Mouse (Mus musculus) myocyte (in vitro differentiated cells): ENCODE results near the gene Siva1. TPM values are rescaled to one million over a fixed set of nuclear protein-coding genes. Genes with fewer than 3 reads are reported as not detected.
A peak's percentile ranks its signal among the peaks of the same experiment; 100 is the strongest.

ENCODE experiments used
- H3K27me3 ChIP-seq: one replicate; pipeline ENCODE4 v1.6.1; 2011; ENCODE audit not compliant: control insufficient read depth, insufficient read depth, insufficient read length
- H3K36me3 ChIP-seq: one replicate; pipeline ENCODE4 v1.6.1; 2011; ENCODE audit not compliant: control insufficient read depth, insufficient read depth
- H3K4me2 ChIP-seq: one replicate; pipeline ENCODE4 v1.6.1; 2011; ENCODE audit warnings: low read depth, control low read depth
- H3K4me3 ChIP-seq: one replicate; pipeline ENCODE4 v1.5.1; 2011; ENCODE audit warnings: mild to moderate bottlenecking, control low read depth, moderate library complexity
- H3K79me2 ChIP-seq: one replicate; pipeline ENCODE4 v1.6.1; 2011; ENCODE audit not compliant: control insufficient read depth, insufficient read depth
- H3ac ChIP-seq: one replicate; pipeline ENCODE4 v1.6.1; 2011; ENCODE audit not compliant: control insufficient read depth, insufficient read length
- CEBPB ChIP-seq: IDR thresholded peaks from 2 replicates; pipeline ENCODE4 v1.6.1; 2011; ENCODE audit warnings: mild to moderate bottlenecking, moderate library complexity; ENCODE audit not compliant: poor library complexity, insufficient read depth, severe bottlenecking
- E2F4 ChIP-seq: IDR thresholded peaks from one replicate; pipeline ENCODE4 v1.6.1; 2011; ENCODE audit warnings: mild to moderate bottlenecking, control low read depth, moderate library complexity; ENCODE audit not compliant: insufficient read depth
- MAX ChIP-seq: IDR thresholded peaks from one replicate; pipeline ENCODE4 v1.6.1; 2011; ENCODE audit warnings: low read depth, mild to moderate bottlenecking, control low read depth
- MYOD1 ChIP-seq, 3 experiments: IDR thresholded peaks; one replicate each; pipeline ENCODE4 v1.6.1; 2011; ENCODE audit warnings: control low read depth in 2 of 3, low read depth in 2 of 3, mild to moderate bottlenecking in 2 of 3, moderate library complexity in 1 of 3; ENCODE audit not compliant: insufficient read length in 2 of 3, control insufficient read depth in 1 of 3
- MYOG ChIP-seq, 3 experiments: IDR thresholded peaks; one replicate each; pipeline ENCODE4 v1.6.1; 2011; ENCODE audit warnings: control low read depth in 2 of 3, low read depth in 2 of 3, mild to moderate bottlenecking in 2 of 3; ENCODE audit not compliant: insufficient read length in 2 of 3, control insufficient read depth in 1 of 3, insufficient read depth in 1 of 3
- POLR2A ChIP-seq: IDR thresholded peaks from one replicate; pipeline ENCODE4 v1.6.1; 2011; ENCODE audit warnings: low read depth, mild to moderate bottlenecking, control low read depth, moderate library complexity; ENCODE audit not compliant: insufficient read length
- POLR2AphosphoS2 ChIP-seq: IDR thresholded peaks from one replicate; pipeline ENCODE4 v1.6.1; 2011; ENCODE audit warnings: low read depth, control low read depth; ENCODE audit not compliant: insufficient read length
- REST ChIP-seq: IDR thresholded peaks from one replicate; pipeline ENCODE4 v1.6.1; 2011; ENCODE audit warnings: mild to moderate bottlenecking, control low read depth, moderate library complexity; ENCODE audit not compliant: insufficient read depth, insufficient read length
- SRF ChIP-seq: IDR thresholded peaks from one replicate; pipeline ENCODE4 v1.6.1; 2011; ENCODE audit warnings: low read depth; ENCODE audit not compliant: control insufficient read depth, insufficient read length
- TCF12 ChIP-seq: IDR thresholded peaks from one replicate; pipeline ENCODE4 v1.6.1; 2011; ENCODE audit warnings: mild to moderate bottlenecking, control low read depth; ENCODE audit not compliant: poor library complexity, insufficient read depth, severe bottlenecking
- TCF3 ChIP-seq: IDR thresholded peaks from one replicate; pipeline ENCODE4 v1.6.1; 2011; ENCODE audit warnings: low read depth, control low read depth; ENCODE audit not compliant: insufficient read length
- USF1 ChIP-seq: IDR thresholded peaks from one replicate; pipeline ENCODE4 v1.6.1; 2011; ENCODE audit warnings: low read depth, mild to moderate bottlenecking, control low read depth, moderate library complexity
- polyA plus RNA-seq: library from polyadenylated mRNA; unstranded; fragments of >200 nt; fragmentation: generic; extraction: Trizol; gene quantifications from one replicate; pipeline ENCODE4 v1.2.1, GENCODE M21; 2012; ENCODE audit warnings: missing spikeins

Siva1 gene
- polyA plus RNA-seq, 1 experiment: 85.6 TPM

DNA sequence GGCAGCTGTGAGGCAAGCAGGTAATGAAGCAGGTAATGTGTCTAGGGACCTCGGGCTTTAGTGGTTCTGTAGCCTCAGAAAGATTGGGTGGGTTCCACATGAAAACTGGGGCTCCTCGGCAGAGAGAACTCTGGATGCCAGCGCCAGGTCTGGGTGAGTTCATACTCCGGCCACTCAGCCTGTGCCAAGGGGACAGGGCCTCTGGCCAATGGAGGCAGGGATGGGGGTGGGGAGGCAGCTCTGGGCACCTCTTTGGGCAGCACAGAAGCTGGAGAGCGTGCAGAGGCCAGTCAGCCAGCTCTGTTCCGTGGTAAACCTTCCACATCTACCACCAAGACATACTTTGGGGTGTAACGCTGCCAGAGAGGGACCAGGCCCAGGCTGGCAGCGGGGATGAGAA lies 46.9 kb upstream of the Siva1 start:
- Histone ChIP-seq H3K79me2 (peaks cover 65% of the 10 kb centered on the region), H3ac (no peak overlapping the region), H3K4me3 (no peak overlapping the region), H3K27me3 (no peaks in the 10 kb centered on the region), H3K4me2 (no peak overlapping the region), H3K36me3 (no peaks in the 10 kb centered on the region)
- no peak for TF ChIP-seq POLR2AphosphoS2
- TF ChIP-seq MAX: no peak
- TF ChIP-seq TCF12: no peak
- no peak for TF ChIP-seq CEBPB
- TF ChIP-seq POLR2A: no peak
- no peak for TF ChIP-seq MYOG (IDR thresholded peaks at IDR 0.05; ENCODE audit: control insufficient read depth in 1 of 3, insufficient read depth in 1 of 3, insufficient read length in 2 of 3, low read depth in 2 of 3)
- TF ChIP-seq SRF: no peak
- no peak for TF ChIP-seq TCF3
- TF ChIP-seq E2F4: no peak
- TF ChIP-seq USF1: no peak
- TF ChIP-seq MYOD1 (IDR thresholded peaks at IDR 0.05; ENCODE audit: control insufficient read depth in 1 of 3, insufficient read length in 2 of 3, low read depth in 2 of 3): no peak
- TF ChIP-seq REST: no peak

DNA sequence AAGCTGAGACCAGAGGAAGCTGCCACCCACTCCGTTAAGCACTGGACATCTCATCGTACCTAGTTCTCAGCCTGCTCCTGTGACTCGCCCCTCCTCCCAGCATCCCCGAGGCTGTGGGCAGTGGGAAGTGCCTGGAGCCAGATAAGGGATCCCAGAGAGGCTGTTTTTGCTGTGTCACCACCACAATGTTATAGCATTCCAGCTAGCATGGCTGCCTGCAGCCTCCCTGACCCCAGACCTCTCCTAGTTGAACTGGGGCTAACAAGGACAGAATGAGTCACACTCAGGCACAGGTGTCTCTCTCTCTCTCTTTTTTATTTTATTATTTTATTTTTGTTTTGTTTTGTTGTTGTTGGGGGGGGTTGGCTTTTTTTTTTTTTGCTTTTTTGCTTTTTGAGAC lies 45.3 kb upstream of the Siva1 start:
- no peak overlapping the region for H3K4me3 ChIP-seq
- TF ChIP-seq REST: no peak
- TF ChIP-seq POLR2AphosphoS2: peak; percentile 4
- TF ChIP-seq MYOD1 (IDR thresholded peaks at IDR 0.05; ENCODE audit: control insufficient read depth in 1 of 3, insufficient read length in 2 of 3, low read depth in 2 of 3): no peak
- peaks cover 3% of the 10 kb centered on the region for H3K36me3 ChIP-seq
- H3K27me3 ChIP-seq: no peaks in the 10 kb centered on the region
- peaks cover 53% of the 10 kb centered on the region for H3K79me2 ChIP-seq
- no peak overlapping the region for H3ac ChIP-seq
- peak overlapping the region; percentile 18 for H3K4me2 ChIP-seq

DNA sequence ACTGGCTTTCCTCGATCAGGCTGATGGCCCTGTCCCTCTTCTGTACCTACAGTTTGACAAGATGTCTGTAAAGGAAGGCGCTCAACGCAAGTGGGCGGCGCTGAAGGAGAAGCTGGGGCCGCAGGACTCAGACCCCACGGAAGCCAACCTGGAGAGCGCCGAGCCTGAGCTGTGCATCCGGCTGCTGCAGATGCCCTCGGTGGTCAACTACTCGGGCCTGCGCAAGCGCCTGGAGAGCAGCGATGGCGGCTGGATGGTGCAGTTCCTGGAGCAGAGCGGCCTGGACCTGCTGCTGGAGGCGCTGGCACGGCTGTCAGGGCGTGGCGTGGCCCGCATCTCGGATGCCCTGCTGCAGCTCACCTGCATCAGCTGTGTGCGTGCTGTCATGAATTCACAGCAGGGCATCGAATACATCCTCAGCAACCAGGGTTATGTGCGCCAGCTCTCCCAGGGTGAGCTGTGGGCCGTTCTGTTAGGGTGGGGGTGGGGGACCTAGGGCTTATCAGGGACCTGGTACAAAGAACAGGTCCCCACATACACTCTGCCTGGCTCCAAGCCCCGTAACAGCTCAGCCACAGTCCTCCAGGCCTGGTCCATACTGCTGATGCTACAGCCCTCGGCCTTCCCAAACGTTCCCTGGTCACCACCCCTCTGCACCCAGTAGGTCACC lies 44.4 kb upstream of the Siva1 start:
- peaks cover 8% of the 10 kb centered on the region for H3K36me3 ChIP-seq
- H3K4me2 ChIP-seq: no peak overlapping the region
- H3ac ChIP-seq: no peak overlapping the region
- no peaks in the 10 kb centered on the region for H3K27me3 ChIP-seq
- H3K79me2 ChIP-seq: peaks cover 44% of the 10 kb centered on the region
- TF ChIP-seq MYOD1 (IDR thresholded peaks at IDR 0.05; ENCODE audit: control insufficient read depth in 1 of 3, insufficient read length in 2 of 3, low read depth in 2 of 3) (no peak), USF1 (no peak), SRF (no peak), E2F4 (no peak), MYOG (IDR thresholded peaks at IDR 0.05; ENCODE audit: control insufficient read depth in 1 of 3, insufficient read depth in 1 of 3, insufficient read length in 2 of 3, low read depth in 2 of 3) (no peak), POLR2A (no peak), CEBPB (no peak)
- H3K4me3 ChIP-seq: no peak overlapping the region

DNA sequence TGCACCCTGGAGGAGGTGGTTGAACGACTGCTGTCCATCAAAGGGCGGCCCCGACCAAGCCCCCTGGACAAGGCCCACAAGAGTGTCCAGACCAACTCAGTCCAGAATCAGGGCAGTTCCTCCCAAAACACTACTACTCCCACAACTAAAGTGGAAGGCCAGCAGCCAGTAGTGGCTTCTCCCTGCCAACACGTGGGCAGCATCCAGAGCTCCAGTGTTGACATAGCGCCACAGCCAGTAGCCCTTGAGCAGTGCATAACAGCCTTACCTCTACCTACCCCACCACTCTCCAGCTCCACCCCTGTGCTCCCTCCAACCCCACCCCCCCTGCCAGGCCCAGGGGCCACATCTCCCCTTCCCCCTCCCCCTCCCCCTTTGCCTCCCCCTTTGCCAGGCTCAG lies 40.5 kb upstream of the Siva1 start:
- Histone ChIP-seq H3K79me2 (peaks cover 4% of the 10 kb centered on the region), H3K36me3 (peaks cover 14% of the 10 kb centered on the region), H3K4me3 (no peak overlapping the region), H3K27me3 (no peaks in the 10 kb centered on the region), H3K4me2 (no peak overlapping the region), H3ac (no peak overlapping the region)
- TF ChIP-seq TCF3 (no peak), MYOG (IDR thresholded peaks at IDR 0.05; ENCODE audit: control insufficient read depth in 1 of 3, insufficient read depth in 1 of 3, insufficient read length in 2 of 3, low read depth in 2 of 3) (no peak), SRF (no peak), POLR2A (no peak), MYOD1 (IDR thresholded peaks at IDR 0.05; ENCODE audit: control insufficient read depth in 1 of 3, insufficient read length in 2 of 3, low read depth in 2 of 3) (no peak), MAX (no peak), TCF12 (no peak), POLR2AphosphoS2 (no peak), REST (no peak), CEBPB (no peak)

DNA sequence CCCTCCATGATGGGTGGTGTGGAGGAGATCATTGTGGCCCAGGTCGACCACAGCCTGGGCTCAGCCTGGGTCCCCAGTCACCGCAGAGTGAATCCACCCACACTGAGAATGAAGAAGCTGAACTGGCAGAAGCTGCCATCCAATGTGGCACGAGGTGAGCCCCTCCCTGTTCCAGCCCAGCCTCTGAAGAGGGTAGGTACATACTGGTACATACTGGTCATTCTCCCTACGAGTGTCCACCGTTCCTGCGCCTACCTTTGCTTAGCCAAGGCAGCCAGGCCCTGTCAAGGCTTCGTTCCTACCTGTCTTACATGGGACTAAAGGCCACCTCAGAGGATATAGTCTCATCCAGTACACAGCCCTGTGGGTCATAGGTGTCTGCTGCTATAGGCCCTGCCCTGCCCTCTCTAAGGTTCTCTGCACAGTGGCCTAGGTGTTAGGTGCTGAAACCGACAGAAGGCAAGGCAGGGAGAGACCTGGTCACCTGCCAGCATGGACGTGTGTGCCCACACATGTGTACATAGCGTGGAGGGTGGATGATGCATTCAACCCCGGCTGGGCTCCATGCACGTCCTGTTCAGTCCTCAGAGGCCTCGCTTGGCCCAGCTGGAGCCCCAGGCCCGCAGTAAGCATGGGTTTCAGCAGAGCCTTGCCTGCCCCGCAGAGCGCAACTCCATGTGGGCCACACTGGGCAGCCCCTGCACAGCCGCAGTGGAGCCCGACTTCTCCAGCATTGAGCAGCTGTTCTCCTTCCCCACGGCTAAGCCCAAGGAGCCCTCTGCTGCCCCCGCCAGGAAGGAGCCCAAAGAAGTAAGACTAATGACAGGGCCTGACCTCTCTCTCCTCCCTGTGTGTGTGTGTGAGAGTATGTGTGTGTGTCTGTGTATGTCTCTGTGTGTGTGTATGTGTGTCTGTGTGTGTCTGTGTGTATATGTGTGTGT lies 39.5 kb upstream of the Siva1 start:
- no peak overlapping the region for H3K4me2 ChIP-seq
- peaks cover 4% of the 10 kb centered on the region for H3K79me2 ChIP-seq
- no peaks in the 10 kb centered on the region for H3K27me3 ChIP-seq
- H3K36me3 ChIP-seq: peaks cover 14% of the 10 kb centered on the region
- no peak overlapping the region for H3K4me3 ChIP-seq
- TF ChIP-seq POLR2AphosphoS2 (peak; percentile 52), MYOD1 (IDR thresholded peaks at IDR 0.05; ENCODE audit: control insufficient read depth in 1 of 3, insufficient read length in 2 of 3, low read depth in 2 of 3) (peak in 2 of 3 experiments; percentile 76 to 82), USF1 (no peak), MYOG (IDR thresholded peaks at IDR 0.05; ENCODE audit: control insufficient read depth in 1 of 3, insufficient read depth in 1 of 3, insufficient read length in 2 of 3, low read depth in 2 of 3) (peak; percentile 35 to 87 (median 67))
- H3ac ChIP-seq: no peak overlapping the region
